Mouse (Mus musculus): ENCODE results near the gene Meioc.

- TF ChIP-seq MAFK (IDR thresholded peaks at IDR 0.05; ENCODE audit: insufficient read depth, low read depth, low read length) (no peak), ZNF384 (IDR thresholded peaks at IDR 0.05; ENCODE audit: low read depth, low read length) (no peak), CHD2 (IDR thresholded peaks at IDR 0.05; ENCODE audit: low read depth, low read length) (no peak), HCFC1 (IDR thresholded peaks at IDR 0.05; ENCODE audit: borderline replicate concordance, insufficient read depth, low read length) (no peak)
These were observed 12.1 kb upstream of the Meioc start for GRCm38 (mm10) chr11:102651381-102651780.
